Mouse (Mus musculus) heart, embryonic 14.5 days (tissue): ENCODE results near the gene Pde1c. TPM values are rescaled to one million over a fixed set of nuclear protein-coding genes. Genes with fewer than 3 reads are reported as not detected.
A peak's percentile ranks its signal among the peaks of the same experiment; 100 is the strongest.

ENCODE experiments used
- ATAC-seq: fragments of 200-750 bp; cut with Nextera tagmentation; 2 replicates; pipeline ENCODE4 v1.8.0; 2017; ENCODE audit warnings: low read depth, moderate TSS enrichment; ENCODE audit not compliant: insufficient number of reproducible peaks, insufficient read depth, low FRiP score
- H3K27ac ChIP-seq, 2 experiments: fragments of 200-500 bp in 1 of 2; fragments of 300-500 bp in 1 of 2; sonication (generic) in 1 of 2; replicated peaks in 1 of 2; 2 replicates each; pipeline ENCODE4 v1.5.1; 2012 to 2014; ENCODE audit warnings: low read depth in 2 of 2, low read length in 2 of 2, control low read depth in 1 of 2, mild to moderate bottlenecking in 1 of 2, mixed read lengths in 1 of 2; ENCODE audit not compliant: control insufficient read depth in 1 of 2, insufficient read depth in 1 of 2
- H3K27me3 ChIP-seq: fragments of 300-500 bp; sonication (generic); 2 replicates; pipeline ENCODE4 v1.6.1; 2014; ENCODE audit warnings: mild to moderate bottlenecking, low read length, control low read depth; ENCODE audit not compliant: control insufficient read depth, insufficient read depth
- H3K36me3 ChIP-seq: fragments of 300-500 bp; sonication (generic); 2 replicates; pipeline ENCODE4 v1.6.1; 2014; ENCODE audit warnings: mild to moderate bottlenecking, control low read depth, low read length, mixed read lengths; ENCODE audit not compliant: control insufficient read depth, insufficient read depth
- H3K4me1 ChIP-seq, 2 experiments: fragments of 200-500 bp in 1 of 2; fragments of 300-500 bp in 1 of 2; sonication (generic) in 1 of 2; 2 replicates each; pipeline ENCODE4 v1.6.1; 2012 to 2014; ENCODE audit warnings: low read length in 2 of 2, control low read depth in 1 of 2, mixed read lengths in 1 of 2; ENCODE audit not compliant: control insufficient read depth in 2 of 2, insufficient read depth in 2 of 2
- H3K4me2 ChIP-seq: fragments of 300-500 bp; sonication (generic); 2 replicates; pipeline ENCODE4 v1.6.1; 2014; ENCODE audit warnings: mild to moderate bottlenecking, low read length
- H3K4me3 ChIP-seq, 2 experiments: fragments of 200-500 bp in 1 of 2; fragments of 300-500 bp in 1 of 2; sonication (generic) in 1 of 2; 2 replicates each; pipeline ENCODE4 v1.5.1; 2012 to 2014; ENCODE audit warnings: low read length in 2 of 2, mild to moderate bottlenecking in 2 of 2, control low read depth in 1 of 2, low read depth in 1 of 2, moderate library complexity in 1 of 2; ENCODE audit not compliant: control insufficient read depth in 1 of 2, insufficient read depth in 1 of 2
- H3K9ac ChIP-seq: fragments of 300-500 bp; sonication (generic); 2 replicates; pipeline ENCODE4 v1.6.1; 2014; ENCODE audit warnings: mild to moderate bottlenecking, low read length
- H3K9me3 ChIP-seq: fragments of 300-500 bp; sonication (generic); 2 replicates; pipeline ENCODE4 v1.6.1; 2016; ENCODE audit warnings: low read length, control low read depth; ENCODE audit not compliant: control insufficient read depth
- WGBS: fragments of 180-500 bp; shearing (Covaris S2); extraction: QIAGEN DNeasy Blood & Tissue Kit; methylation state at CpG from one replicate; pipeline ENCODE4 v1.1.7; 2014; 5-methylcytosine and 5-hydroxymethylcytosine counted together
- polyA plus RNA-seq: library from polyadenylated mRNA; unstranded; fragments of >200 nt; fragmentation: Nextera tagmentation; extraction: Ambion mirVana; gene quantifications from 2 replicates; pipeline ENCODE4 v1.2.1, GENCODE M21; 2014

Gene Pde1c
- polyA plus RNA-seq, 1 experiment from 2014 or later, result 11.1 TPM

GRCm38 (mm10) chr6:56523938-56524866 is 44.7 kb downstream of the Pde1c start:
- no peak overlapping the region for H3K4me3 ChIP-seq
- no peak overlapping the region for H3K27ac ChIP-seq
- H3K4me2 ChIP-seq, result no peak overlapping the region
- no peaks in the 10 kb centered on the region for H3K27me3 ChIP-seq
- ATAC-seq, result no peak
- 69% methylated on average over 6 of the region's 6 CpGs for WGBS
- no peak overlapping the region for H3K9ac ChIP-seq
- no peaks in the 10 kb centered on the region for H3K9me3 ChIP-seq
- no peaks in the 10 kb centered on the region for H3K36me3 ChIP-seq
- H3K4me1 ChIP-seq, result peaks cover 3 to 8% of the 10 kb centered on the region in 2 experiments; a peak in 3 of 4 replicates

DNA sequence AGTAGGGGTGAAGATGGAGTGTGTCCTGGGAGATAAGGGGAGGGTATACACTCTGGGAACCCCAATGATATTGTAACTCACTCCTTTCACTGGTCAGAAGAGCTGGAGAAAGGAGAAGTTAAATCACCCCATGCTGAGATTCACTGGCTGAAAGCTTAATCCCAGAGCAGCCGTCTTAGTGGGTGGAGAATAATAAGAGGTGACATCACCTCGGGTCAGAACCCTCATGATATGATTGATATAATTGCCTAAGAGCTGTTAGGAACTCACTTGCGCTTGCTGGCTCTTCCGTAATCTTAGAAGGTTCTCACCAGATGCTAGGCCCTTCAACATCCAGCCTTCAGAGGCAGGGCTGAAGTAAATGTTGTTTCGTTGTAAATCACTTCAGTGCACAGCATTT is 79.7 kb downstream of the Pde1c start:
- Histone ChIP-seq H3K4me1 (no peaks in the 10 kb centered on the region; a peak in 1 of 4 replicates), H3K27me3 (no peaks in the 10 kb centered on the region), H3K36me3 (no peaks in the 10 kb centered on the region), H3K9me3 (no peaks in the 10 kb centered on the region), H3K9ac (no peak overlapping the region), H3K4me2 (no peak overlapping the region), H3K4me3 (no peak overlapping the region), H3K27ac (no peak overlapping the region)
- ATAC-seq, result no peak
- 67% methylated on average over 5 of the region's 5 CpGs for WGBS

- WGBS, result 22% methylated on average over 3 of the region's 3 CpGs
- no peak overlapping the region for H3K27ac ChIP-seq
- H3K27me3 ChIP-seq, result no peaks in the 10 kb centered on the region
These were observed 83.8 kb downstream of the Pde1c start for GRCm38 (mm10) chr6:56485078-56485477.

DNA sequence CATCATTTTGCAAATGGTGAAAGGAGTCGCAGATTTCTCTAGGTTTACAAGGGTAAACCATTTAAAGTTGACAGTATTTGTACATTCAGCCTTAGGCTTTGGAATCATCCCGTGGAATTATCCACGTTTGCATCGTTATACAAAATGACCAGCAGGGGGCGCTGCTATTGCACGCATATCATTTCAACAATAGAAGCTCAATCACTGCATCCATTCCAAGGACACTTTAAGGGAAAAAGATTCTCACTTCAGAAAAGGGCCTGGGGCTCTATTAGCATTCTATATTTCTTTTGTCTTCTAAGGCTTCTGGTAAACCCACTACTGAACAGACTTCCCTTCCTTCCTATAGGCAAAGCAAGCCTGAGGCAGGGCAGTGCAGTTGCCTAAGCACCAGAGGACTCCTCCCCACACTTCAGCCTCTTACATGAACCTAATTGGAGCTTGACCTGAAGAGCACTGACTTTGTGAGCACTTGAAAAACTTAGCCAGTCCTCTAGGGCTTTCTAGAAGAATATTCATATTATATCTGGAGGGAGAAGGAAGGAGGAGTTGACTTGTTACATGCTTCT is 87.9 kb downstream of the Pde1c start:
- 2% methylated on average over 6 of the region's 6 CpGs for WGBS
- Histone ChIP-seq H3K9me3 (no peaks in the 10 kb centered on the region), H3K4me3 (no peak overlapping the region), H3K27ac (no peak overlapping the region), H3K4me2 (no peak overlapping the region), H3K4me1 (no peaks in the 10 kb centered on the region), H3K36me3 (no peaks in the 10 kb centered on the region), H3K27me3 (no peaks in the 10 kb centered on the region), H3K9ac (no peak overlapping the region)
- no peak for ATAC-seq

More at GRCm38 (mm10) chr6:56485078-56485477, 83.8 kb downstream of the Pde1c start:
- no peaks in the 10 kb centered on the region for H3K36me3 ChIP-seq
- ATAC-seq, result peak; percentile 75; the same call in 1 of the 2 replicates
- H3K4me2 ChIP-seq, result no peak overlapping the region
- no peak overlapping the region for H3K9ac ChIP-seq
- H3K9me3 ChIP-seq, result no peaks in the 10 kb centered on the region
- no peaks in the 10 kb centered on the region for H3K4me1 ChIP-seq
- no peak overlapping the region for H3K4me3 ChIP-seq

DNA sequence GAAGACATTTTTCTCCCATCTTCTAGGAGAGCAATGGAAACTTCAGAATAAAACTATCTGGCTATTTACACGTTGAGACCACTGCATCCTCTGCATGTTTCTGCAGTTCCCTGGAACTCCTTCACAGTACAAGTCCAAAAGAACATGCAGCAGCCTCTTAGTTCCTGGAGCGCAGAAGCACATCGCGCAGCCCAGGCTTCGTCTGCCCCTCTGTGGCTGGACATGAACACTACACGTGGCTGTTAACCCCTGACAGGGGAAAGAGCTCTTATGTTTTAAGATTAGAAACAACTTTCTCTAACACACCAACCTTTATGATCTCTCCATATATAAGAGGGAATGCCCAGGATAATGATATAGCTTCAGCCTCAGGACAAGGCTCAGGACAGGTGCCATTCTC is 92.3 kb downstream of the Pde1c start:
- no peaks in the 10 kb centered on the region for H3K36me3 ChIP-seq
- 32% methylated on average over 6 of the region's 6 CpGs for WGBS

DNA sequence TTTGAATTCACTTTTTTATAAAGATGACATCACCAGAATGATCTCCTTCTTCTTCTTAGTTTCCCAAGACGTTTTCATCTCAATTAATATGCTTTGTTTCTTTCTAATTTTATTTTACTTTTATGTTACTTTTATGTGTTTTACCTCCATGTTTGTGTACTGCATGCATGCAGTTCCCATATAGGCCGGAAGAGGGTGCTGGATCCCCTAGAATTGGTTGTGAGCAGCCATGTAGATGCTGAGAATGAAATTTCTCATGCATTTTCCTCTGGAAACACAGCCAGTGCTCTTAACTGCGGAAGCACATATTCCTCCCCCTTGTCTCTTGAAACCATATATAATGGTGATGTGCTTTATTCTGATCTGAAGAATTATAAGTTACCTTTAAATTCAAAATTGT is 110.8 kb downstream of the Pde1c start:
- no peaks in the 10 kb centered on the region for H3K4me1 ChIP-seq
- 54% methylated on average over 3 of the region's 3 CpGs for WGBS
- ATAC-seq, result no peak

More for the DNA sequence above, 92.3 kb downstream of the Pde1c start:
- Histone ChIP-seq H3K4me1 (no peaks in the 10 kb centered on the region), H3K9me3 (no peaks in the 10 kb centered on the region), H3K27me3 (no peaks in the 10 kb centered on the region), H3K27ac (no peak overlapping the region), H3K4me2 (no peak overlapping the region), H3K4me3 (no peak overlapping the region), H3K9ac (no peak overlapping the region)
- ATAC-seq, result no peak

GRCm38 (mm10) chr6:56447917-56448316 is 121.0 kb downstream of the Pde1c start:
- Histone ChIP-seq H3K4me3 (no peak overlapping the region), H3K9ac (no peak overlapping the region), H3K27me3 (no peaks in the 10 kb centered on the region), H3K4me1 (no peaks in the 10 kb centered on the region), H3K27ac (no peak overlapping the region), H3K36me3 (no peaks in the 10 kb centered on the region), H3K9me3 (no peaks in the 10 kb centered on the region), H3K4me2 (no peak overlapping the region)
- 18% methylated on average over 2 of the region's 2 CpGs for WGBS
- no peak for ATAC-seq

More for the DNA sequence above, 110.8 kb downstream of the Pde1c start:
- Histone ChIP-seq H3K9me3 (no peaks in the 10 kb centered on the region), H3K4me3 (no peak overlapping the region), H3K4me2 (no peak overlapping the region), H3K27me3 (no peaks in the 10 kb centered on the region), H3K27ac (no peak overlapping the region), H3K36me3 (no peaks in the 10 kb centered on the region), H3K9ac (no peak overlapping the region)
